Mouse (Mus musculus) gastrocnemius, adult 2 months (tissue): ENCODE measurements around the gene Nell2. TPM values are rescaled to one million over a fixed set of nuclear protein-coding genes. Genes with fewer than 3 reads are reported as not detected.
"Not testable (repeated sequence)": the region's sequence is repeated elsewhere in the genome, so short reads cannot be mapped to it uniquely, and the experiment has no call there.

Source experiments
- DNase-seq: peaks from one replicate; pipeline ENCODE4 v3.0.0; 2022
- H3K27ac ChIP-seq: fragments of 200-600 bp; 2 replicates; pipeline ENCODE4 v1.8.1; 2022; ENCODE audit warnings: mild to moderate bottlenecking
- H3K4me3 ChIP-seq: fragments of 200-600 bp; 2 replicates; pipeline ENCODE4 v1.8.1; 2022; ENCODE audit warnings: mild to moderate bottlenecking, moderate library complexity
- CTCF ChIP-seq: fragments of 200-600 bp; IDR thresholded peaks from 2 replicates; pipeline ENCODE4 v1.8.1; 2022; ENCODE audit warnings: antibody characterized with exemption, mild to moderate bottlenecking, moderate library complexity
- intact Hi-C: fragments of 180-260 bp; cut with DNase I; formaldehyde crosslinking; loops from one replicate; pipeline ENCODE4 v1.15.1; 2025
- total RNA-seq, 2 experiments: library from RNA; stranded (reverse); gene quantifications; 2 replicates each; pipeline ENCODE4 v1.2.3; 2021

The Nell2 gene
- total RNA-seq, 2 experiments from 2014 or later: 0.18 to 0.36 TPM

- H3K27ac ChIP-seq: no peak overlapping the region
- DNase-seq: no peak
- no peak overlapping the region for H3K4me3 ChIP-seq
- intact Hi-C loops: no loop called here
- no peak for TF ChIP-seq CTCF
Observed at GRCm38 (mm10) chr15:95518204-95518603, 10.2 kb downstream of the Nell2 start.

- intact Hi-C loops, H3K27ac ChIP-seq, DNase-seq, H3K4me3 ChIP-seq: not testable (repeated sequence)
Observed at GRCm38 (mm10) chr15:95513306-95513705, 15.1 kb downstream of the Nell2 start.

- intact Hi-C loops: no loop called here
- no peak overlapping the region for H3K4me3 ChIP-seq
- no peak overlapping the region for H3K27ac ChIP-seq
- DNase-seq: no peak
- no peak for TF ChIP-seq CTCF
Observed at GRCm38 (mm10) chr15:95495666-95496065, 32.7 kb downstream of the Nell2 start.

- intact Hi-C loops: no loop called here
- DNase-seq: no peak
- Histone ChIP-seq H3K4me3 (no peak overlapping the region), H3K27ac (no peak overlapping the region)
- no peak for TF ChIP-seq CTCF
Observed at GRCm38 (mm10) chr15:95495193-95495592, 33.2 kb downstream of the Nell2 start.

- DNase-seq: no peak
- H3K4me3 ChIP-seq: no peak overlapping the region
- TF ChIP-seq CTCF: no peak
- no peak overlapping the region for H3K27ac ChIP-seq
- intact Hi-C loops: no loop called here
Observed at GRCm38 (mm10) chr15:95492201-95492600, 36.2 kb downstream of the Nell2 start.

DNA sequence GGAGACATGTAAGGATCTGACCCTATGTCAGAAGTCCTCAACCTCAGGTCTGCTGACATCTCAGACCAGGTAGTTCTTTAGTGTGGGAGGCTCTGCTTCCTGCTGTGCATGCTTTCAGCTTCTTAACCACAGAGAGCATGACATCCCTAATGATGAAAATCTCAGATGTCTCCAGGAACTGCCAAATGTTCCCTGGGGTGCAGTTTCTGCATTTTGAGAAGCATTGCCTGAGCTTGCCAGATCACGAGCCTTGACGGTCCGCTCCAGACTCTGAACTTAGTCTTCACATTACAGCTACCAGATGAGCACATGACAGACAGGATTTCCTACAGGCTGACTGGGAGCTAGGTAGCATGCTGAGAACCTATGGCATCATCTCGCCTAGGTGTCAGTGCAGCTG lies 39.2 kb downstream of the Nell2 start:
- TF ChIP-seq CTCF: no peak
- no peak for DNase-seq
- Histone ChIP-seq H3K4me3 (no peak overlapping the region), H3K27ac (no peak overlapping the region)
- intact Hi-C loops: no loop called here

- DNase-seq: no peak
- H3K4me3 ChIP-seq: no peak overlapping the region
- TF ChIP-seq CTCF: no peak
- intact Hi-C loops: no loop called here
- H3K27ac ChIP-seq: no peak overlapping the region
Observed at GRCm38 (mm10) chr15:95487961-95488360, 40.4 kb downstream of the Nell2 start.

DNA sequence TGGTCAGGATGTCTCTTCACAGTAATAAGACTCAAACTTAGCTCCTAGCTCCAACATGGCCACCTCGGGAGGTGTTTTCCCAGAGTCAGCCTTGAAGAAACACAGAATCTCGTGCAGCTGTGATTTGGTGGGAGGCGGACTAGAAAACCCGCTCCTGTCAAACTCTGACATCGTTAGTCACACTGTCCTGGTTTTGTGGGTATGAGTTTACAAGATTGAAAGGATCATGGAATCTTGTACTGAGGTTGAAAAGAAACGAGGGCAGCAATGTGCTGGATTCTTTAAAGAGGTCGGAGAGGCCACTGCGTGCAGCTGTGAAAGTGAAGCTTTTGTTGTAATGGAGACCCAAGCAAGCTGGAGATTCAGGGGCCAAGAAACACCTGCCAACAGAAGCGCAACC lies 46.4 kb downstream of the Nell2 start:
- no peak overlapping the region for H3K27ac ChIP-seq
- intact Hi-C loops: no loop called here
- TF ChIP-seq CTCF: no peak
- DNase-seq: no peak
- H3K4me3 ChIP-seq: no peak overlapping the region

- DNase-seq: no peak
- TF ChIP-seq CTCF: no peak
- intact Hi-C loops: no loop called here
- Histone ChIP-seq H3K4me3 (no peak overlapping the region), H3K27ac (no peak overlapping the region)
Observed at GRCm38 (mm10) chr15:95481585-95481984, 46.8 kb downstream of the Nell2 start.

- intact Hi-C loops: no loop called here
- Histone ChIP-seq H3K27ac (no peak overlapping the region), H3K4me3 (no peak overlapping the region)
- DNase-seq: no peak
- no peak for TF ChIP-seq CTCF
Observed at GRCm38 (mm10) chr15:95476440-95476839, 51.9 kb downstream of the Nell2 start.

GRCm38 (mm10) chr15:95473976-95474375 lies 54.4 kb downstream of the Nell2 start:
- TF ChIP-seq CTCF: no peak
- no peak overlapping the region for H3K4me3 ChIP-seq
- no peak for DNase-seq
- intact Hi-C loops: no loop called here
- no peak overlapping the region for H3K27ac ChIP-seq

DNA sequence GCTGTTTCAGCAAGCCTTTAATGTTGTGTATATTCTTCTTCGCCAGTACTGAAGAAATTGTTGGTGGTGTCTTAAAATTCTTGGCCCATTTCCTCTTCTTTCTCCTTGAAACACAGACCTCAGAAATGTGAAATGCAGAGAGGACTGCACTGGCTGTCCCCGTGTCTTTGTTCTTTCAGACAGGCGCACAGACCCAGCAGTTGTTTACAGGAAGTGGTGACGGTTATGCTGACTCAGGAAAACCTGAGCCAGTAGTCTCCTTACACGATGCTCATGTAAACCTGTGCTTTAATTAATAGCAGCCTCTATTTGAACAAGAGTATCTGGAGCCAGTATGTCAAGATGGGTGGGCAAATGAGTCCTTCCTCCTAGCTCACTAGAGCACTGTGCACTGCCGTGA lies 61.2 kb downstream of the Nell2 start:
- Histone ChIP-seq H3K4me3 (no peak overlapping the region), H3K27ac (no peak overlapping the region)
- TF ChIP-seq CTCF: no peak
- intact Hi-C loops: no loop called here
- DNase-seq: no peak

DNA sequence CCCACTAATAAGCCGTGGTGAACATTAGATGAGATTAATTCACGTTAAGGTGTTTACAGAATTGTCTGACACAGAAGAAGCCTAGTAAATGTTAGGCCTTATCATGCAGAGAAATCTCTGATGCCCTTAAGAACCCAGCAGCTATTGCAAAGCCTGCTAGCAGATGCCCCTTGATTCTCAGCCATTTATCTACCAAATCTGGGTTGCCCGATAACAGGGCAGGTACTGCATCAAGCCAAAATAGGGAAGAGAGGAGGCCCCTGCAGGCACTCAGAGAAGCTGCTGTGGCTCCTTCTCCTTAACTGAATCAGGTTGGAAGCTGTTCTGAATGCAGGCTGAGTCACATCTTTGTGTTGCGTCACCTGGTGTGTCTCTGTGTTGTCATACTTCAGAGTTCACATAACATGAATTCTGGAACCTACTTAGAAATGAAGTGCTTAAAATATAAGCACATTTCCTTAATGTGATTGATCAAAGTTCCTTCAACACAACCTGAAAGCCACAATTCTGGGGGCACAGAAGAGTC lies 68.3 kb downstream of the Nell2 start:
- no peak overlapping the region for H3K4me3 ChIP-seq
- no peak overlapping the region for H3K27ac ChIP-seq
- TF ChIP-seq CTCF: no peak
- no peak for DNase-seq
- intact Hi-C loops: no loop called here

DNA sequence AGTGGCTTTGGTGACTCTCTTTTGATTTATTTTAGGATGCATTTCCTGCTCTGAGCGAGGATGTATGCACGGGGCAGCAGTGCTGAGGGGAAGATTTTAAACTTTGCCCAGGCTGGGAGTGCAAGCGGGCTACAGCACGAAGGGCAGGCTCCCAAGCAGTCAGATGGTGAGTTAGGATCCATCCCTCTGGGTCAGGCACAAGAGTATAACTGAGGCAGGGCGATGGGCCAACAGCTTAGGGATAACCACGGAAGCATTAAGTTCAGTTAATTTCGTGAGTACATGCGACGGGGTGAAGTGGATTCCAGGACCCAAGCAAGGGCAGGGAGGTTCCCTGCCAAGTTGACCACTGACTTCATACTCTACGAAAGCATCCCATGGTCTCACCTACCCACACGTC lies 83.8 kb downstream of the Nell2 start:
- intact Hi-C loops: no loop called here
- TF ChIP-seq CTCF: no peak
- Histone ChIP-seq H3K27ac (no peak overlapping the region), H3K4me3 (no peak overlapping the region)
- DNase-seq: no peak

GRCm38 (mm10) chr15:95437740-95438139 lies 90.6 kb downstream of the Nell2 start:
- no peak for TF ChIP-seq CTCF
- Histone ChIP-seq H3K4me3 (no peak overlapping the region), H3K27ac (no peak overlapping the region)
- intact Hi-C loops: no loop called here
- no peak for DNase-seq
